Mouse (Mus musculus): ENCODE data around the gene Atp5b. TPM values are rescaled to one million over a fixed set of nuclear protein-coding genes. Genes with fewer than 3 reads are reported as not detected.

Atp5b gene
- polyA plus RNA-seq, 1 experiment from 2014 or later: 7,106 TPM

- H3K4me2 ChIP-seq (ENCODE audit: low read depth, low read length): peak overlapping the region; percentile 91
- H3K27ac ChIP-seq (ENCODE audit: low read length): peak overlapping the region; percentile 76
- H3K27me3 ChIP-seq (ENCODE audit: control insufficient read depth, insufficient read depth, low read length): no peaks in the 10 kb centered on the region
- ATAC-seq (replicated peaks; ENCODE audit: extremely low read depth, insufficient read depth, low FRiP score): no peak
- WGBS: 0% methylated on average over 13 of the region's 13 CpGs
- H3K36me3 ChIP-seq (ENCODE audit: control insufficient read depth, insufficient read depth): peaks cover 2% of the 10 kb centered on the region; the same call in 1 of the 2 replicates
- peak overlapping the region; percentile 89 for H3K9ac ChIP-seq (ENCODE audit: low read length)
- H3K4me1 ChIP-seq (ENCODE audit: control insufficient read depth, insufficient read depth, low read length): peaks cover 30% of the 10 kb centered on the region
- peak overlapping the region; percentile 78 for H3K4me3 ChIP-seq (ENCODE audit: low read length)
- H3K9me3 ChIP-seq (replicated peaks; ENCODE audit: control insufficient read depth, low read length): no peaks in the 10 kb centered on the region
These were observed 14.5 kb downstream of the Atp5b start for GRCm38 (mm10) chr10:128097587-128097971.

- Histone ChIP-seq H3K27me3 (ENCODE audit: control insufficient read depth, insufficient read depth, low read length) (no peaks in the 10 kb centered on the region), H3K9me3 (replicated peaks; ENCODE audit: control insufficient read depth, low read length) (no peaks in the 10 kb centered on the region), H3K27ac (ENCODE audit: low read length) (peak overlapping the region; percentile 64), H3K4me3 (ENCODE audit: low read length) (no peak overlapping the region), H3K36me3 (ENCODE audit: control insufficient read depth, insufficient read depth) (peaks cover 41% of the 10 kb centered on the region), H3K4me2 (ENCODE audit: low read depth, low read length) (no peak overlapping the region), H3K9ac (ENCODE audit: low read length) (no peak overlapping the region), H3K4me1 (ENCODE audit: control insufficient read depth, insufficient read depth, low read length) (peaks cover 7% of the 10 kb centered on the region; the same call in 1 of the 2 replicates)
- 65% methylated on average over 4 of the region's 4 CpGs for WGBS
- ATAC-seq (replicated peaks; ENCODE audit: extremely low read depth, insufficient read depth, low FRiP score): peak; percentile 80
These were observed 27.2 kb downstream of the Atp5b start for GRCm38 (mm10) chr10:128110103-128110761.

GRCm38 (mm10) chr10:128111227-128111626, 28.2 kb downstream of the Atp5b start:
- ATAC-seq (replicated peaks; ENCODE audit: extremely low read depth, insufficient read depth, low FRiP score): no peak
- H3K4me2 ChIP-seq (ENCODE audit: low read depth, low read length): no peak overlapping the region
- H3K4me1 ChIP-seq (ENCODE audit: control insufficient read depth, insufficient read depth, low read length): peaks cover 7% of the 10 kb centered on the region; the same call in 1 of the 2 replicates
- H3K36me3 ChIP-seq (ENCODE audit: control insufficient read depth, insufficient read depth): peaks cover 51% of the 10 kb centered on the region
- no peaks in the 10 kb centered on the region for H3K27me3 ChIP-seq (ENCODE audit: control insufficient read depth, insufficient read depth, low read length)
- no peak overlapping the region for H3K9ac ChIP-seq (ENCODE audit: low read length)
- no peak overlapping the region for H3K27ac ChIP-seq (ENCODE audit: low read length)
- H3K4me3 ChIP-seq (ENCODE audit: low read length): no peak overlapping the region
- H3K9me3 ChIP-seq (replicated peaks; ENCODE audit: control insufficient read depth, low read length): no peaks in the 10 kb centered on the region

GRCm38 (mm10) chr10:128123833-128124232, 40.8 kb downstream of the Atp5b start:
- no peak for ATAC-seq (replicated peaks; ENCODE audit: extremely low read depth, insufficient read depth, low FRiP score)
- Histone ChIP-seq H3K4me3 (ENCODE audit: low read length) (no peak overlapping the region), H3K27ac (ENCODE audit: low read length) (no peak overlapping the region), H3K27me3 (ENCODE audit: control insufficient read depth, insufficient read depth, low read length) (no peaks in the 10 kb centered on the region), H3K9ac (ENCODE audit: low read length) (no peak overlapping the region), H3K9me3 (replicated peaks; ENCODE audit: control insufficient read depth, low read length) (no peaks in the 10 kb centered on the region), H3K36me3 (ENCODE audit: control insufficient read depth, insufficient read depth) (peaks cover 70% of the 10 kb centered on the region), H3K4me2 (ENCODE audit: low read depth, low read length) (no peak overlapping the region), H3K4me1 (ENCODE audit: control insufficient read depth, insufficient read depth, low read length) (no peaks in the 10 kb centered on the region)
- WGBS: 89% methylated on average over 7 of the region's 7 CpGs

- Histone ChIP-seq H3K27ac (ENCODE audit: low read length) (no peak overlapping the region), H3K4me1 (ENCODE audit: control insufficient read depth, insufficient read depth, low read length) (no peaks in the 10 kb centered on the region), H3K9ac (ENCODE audit: low read length) (no peak overlapping the region), H3K36me3 (ENCODE audit: control insufficient read depth, insufficient read depth) (peaks cover 64% of the 10 kb centered on the region), H3K27me3 (ENCODE audit: control insufficient read depth, insufficient read depth, low read length) (no peaks in the 10 kb centered on the region), H3K4me2 (ENCODE audit: low read depth, low read length) (no peak overlapping the region), H3K9me3 (replicated peaks; ENCODE audit: control insufficient read depth, low read length) (no peaks in the 10 kb centered on the region), H3K4me3 (ENCODE audit: low read length) (no peak overlapping the region)
- 91% methylated on average over 9 of the region's 9 CpGs for WGBS
- ATAC-seq (replicated peaks; ENCODE audit: extremely low read depth, insufficient read depth, low FRiP score): no peak
These were observed 41.8 kb downstream of the Atp5b start for GRCm38 (mm10) chr10:128124831-128125230.

- Histone ChIP-seq H3K36me3 (ENCODE audit: control insufficient read depth, insufficient read depth) (peaks cover 59% of the 10 kb centered on the region), H3K27ac (ENCODE audit: low read length) (no peak overlapping the region), H3K4me2 (ENCODE audit: low read depth, low read length) (no peak overlapping the region), H3K27me3 (ENCODE audit: control insufficient read depth, insufficient read depth, low read length) (no peaks in the 10 kb centered on the region), H3K4me1 (ENCODE audit: control insufficient read depth, insufficient read depth, low read length) (no peaks in the 10 kb centered on the region), H3K9ac (ENCODE audit: low read length) (no peak overlapping the region), H3K4me3 (ENCODE audit: low read length) (no peak overlapping the region), H3K9me3 (replicated peaks; ENCODE audit: control insufficient read depth, low read length) (no peaks in the 10 kb centered on the region)
- WGBS: 84% methylated on average over 14 of the region's 14 CpGs
- no peak for ATAC-seq (replicated peaks; ENCODE audit: extremely low read depth, insufficient read depth, low FRiP score)
These were observed 42.9 kb downstream of the Atp5b start for GRCm38 (mm10) chr10:128125951-128126350.

- no peak overlapping the region for H3K4me2 ChIP-seq (ENCODE audit: low read depth, low read length)
- no peaks in the 10 kb centered on the region for H3K9me3 ChIP-seq (replicated peaks; ENCODE audit: control insufficient read depth, low read length)
- peaks cover 55% of the 10 kb centered on the region for H3K36me3 ChIP-seq (ENCODE audit: control insufficient read depth, insufficient read depth)
- H3K9ac ChIP-seq (ENCODE audit: low read length): no peak overlapping the region
- H3K27ac ChIP-seq (ENCODE audit: low read length): no peak overlapping the region
- no peaks in the 10 kb centered on the region for H3K27me3 ChIP-seq (ENCODE audit: control insufficient read depth, insufficient read depth, low read length)
- 74% methylated on average over 5 of the region's 5 CpGs for WGBS
- no peaks in the 10 kb centered on the region for H3K4me1 ChIP-seq (ENCODE audit: control insufficient read depth, insufficient read depth, low read length)
- no peak for ATAC-seq (replicated peaks; ENCODE audit: extremely low read depth, insufficient read depth, low FRiP score)
- no peak overlapping the region for H3K4me3 ChIP-seq (ENCODE audit: low read length)
These were observed 44.4 kb downstream of the Atp5b start for GRCm38 (mm10) chr10:128127497-128127896.

- Histone ChIP-seq H3K27ac (ENCODE audit: low read length) (no peak overlapping the region), H3K36me3 (ENCODE audit: control insufficient read depth, insufficient read depth) (peaks cover 54% of the 10 kb centered on the region), H3K4me3 (ENCODE audit: low read length) (no peak overlapping the region), H3K4me1 (ENCODE audit: control insufficient read depth, insufficient read depth, low read length) (no peaks in the 10 kb centered on the region), H3K9ac (ENCODE audit: low read length) (no peak overlapping the region), H3K9me3 (replicated peaks; ENCODE audit: control insufficient read depth, low read length) (no peaks in the 10 kb centered on the region), H3K27me3 (ENCODE audit: control insufficient read depth, insufficient read depth, low read length) (no peaks in the 10 kb centered on the region), H3K4me2 (ENCODE audit: low read depth, low read length) (no peak overlapping the region)
- WGBS: 80% methylated on average over 8 of the region's 8 CpGs
- no peak for ATAC-seq (replicated peaks; ENCODE audit: extremely low read depth, insufficient read depth, low FRiP score)
These were observed 45.1 kb downstream of the Atp5b start for GRCm38 (mm10) chr10:128128143-128128542.

- Histone ChIP-seq H3K9ac (ENCODE audit: low read length) (no peak overlapping the region), H3K4me1 (ENCODE audit: control insufficient read depth, insufficient read depth, low read length) (no peaks in the 10 kb centered on the region), H3K4me2 (ENCODE audit: low read depth, low read length) (no peak overlapping the region), H3K9me3 (replicated peaks; ENCODE audit: control insufficient read depth, low read length) (no peaks in the 10 kb centered on the region), H3K36me3 (ENCODE audit: control insufficient read depth, insufficient read depth) (peaks cover 36% of the 10 kb centered on the region), H3K27ac (ENCODE audit: low read length) (no peak overlapping the region), H3K27me3 (ENCODE audit: control insufficient read depth, insufficient read depth, low read length) (no peaks in the 10 kb centered on the region), H3K4me3 (ENCODE audit: low read length) (no peak overlapping the region)
- 67% methylated on average over 3 of the region's 3 CpGs for WGBS
- ATAC-seq (replicated peaks; ENCODE audit: extremely low read depth, insufficient read depth, low FRiP score): no peak
These were observed 48.2 kb downstream of the Atp5b start for GRCm38 (mm10) chr10:128131297-128131696.
